Mouse (Mus musculus) small intestine, adult 2 months (tissue): Measurements from ENCODE around the gene Atp6v1e2. TPM values are rescaled to one million over a fixed set of nuclear protein-coding genes. Genes with fewer than 3 reads are reported as not detected.

ENCODE experiments used
- H3K27ac ChIP-seq: fragments of 200-500 bp; 2 replicates; pipeline ENCODE4 v1.5.1; 2012; ENCODE audit warnings: low read depth, low read length, control low read depth, inconsistent platforms; ENCODE audit not compliant: insufficient read depth
- H3K27me3 ChIP-seq: fragments of 200-500 bp; 2 replicates; pipeline ENCODE4 v1.6.1; 2012; ENCODE audit warnings: mild to moderate bottlenecking, moderate library complexity, low read length, inconsistent platforms; ENCODE audit not compliant: control insufficient read depth, insufficient read depth
- H3K36me3 ChIP-seq: fragments of 200-500 bp; 2 replicates; pipeline ENCODE4 v1.6.1; 2012; ENCODE audit warnings: mild to moderate bottlenecking, low read length, control low read depth, inconsistent platforms; ENCODE audit not compliant: control insufficient read depth, insufficient read depth
- H3K4me1 ChIP-seq: fragments of 200-500 bp; 2 replicates; pipeline ENCODE4 v1.6.1; 2012; ENCODE audit warnings: low read length, inconsistent platforms, mixed read lengths; ENCODE audit not compliant: control insufficient read depth, insufficient read depth, insufficient read length
- H3K4me3 ChIP-seq: fragments of 200-500 bp; 2 replicates; pipeline ENCODE4 v1.5.1; 2012; ENCODE audit warnings: low read depth, mild to moderate bottlenecking, control low read depth, inconsistent platforms, low read length, moderate library complexity
- CTCF ChIP-seq: fragments of 200-500 bp; IDR thresholded peaks from 2 replicates; pipeline ENCODE4 v1.5.1; 2012; ENCODE audit warnings: low read depth, mild to moderate bottlenecking, control low read depth, inconsistent platforms, low read length, moderate library complexity, mixed read lengths; ENCODE audit not compliant: insufficient replicate concordance, insufficient read length; ENCODE audit errors: extremely low read depth
- POLR2A ChIP-seq: fragments of 200-500 bp; IDR thresholded peaks from 2 replicates; pipeline ENCODE4 v1.6.1; 2012; ENCODE audit warnings: low read depth, mild to moderate bottlenecking, control low read depth, inconsistent platforms, low read length, moderate library complexity
- WGBS: fragments of 180-500 bp; shearing (Covaris S2); methylation state at CpG from one replicate; pipeline ENCODE4 v1.1.7; 2018; 5-methylcytosine and 5-hydroxymethylcytosine counted together
- polyA plus RNA-seq: library from polyadenylated mRNA; depleted of rRNA; stranded (reverse); fragments of >200 nt; gene quantifications from 2 replicates; pipeline ENCODE4 v1.2.3, GENCODE M21; 2012; rRNA removed

The Atp6v1e2 gene
- polyA plus RNA-seq, 1 experiment: not detected

DNA sequence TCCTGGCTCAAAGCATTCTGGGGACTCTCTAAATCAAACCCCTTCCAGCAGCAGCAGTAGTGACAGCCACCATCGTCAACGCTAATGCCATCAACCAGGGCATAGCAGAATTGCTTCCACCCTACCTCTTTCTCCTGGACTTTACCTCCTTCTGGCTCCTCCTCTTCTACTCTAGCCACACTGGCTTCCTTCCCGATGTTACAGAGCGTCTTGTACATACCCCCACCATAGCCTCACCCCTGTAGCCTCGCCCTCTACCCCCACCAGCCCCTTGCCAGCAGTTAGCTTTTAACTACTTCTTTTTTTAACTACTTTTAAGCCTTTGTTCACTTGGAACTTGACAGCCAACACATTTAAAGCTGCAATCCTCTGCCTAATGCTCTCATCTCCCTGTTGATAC is 47.9 kb downstream of the Atp6v1e2 start:
- Histone ChIP-seq H3K4me1 (no peaks in the 10 kb centered on the region), H3K27me3 (no peaks in the 10 kb centered on the region), H3K27ac (no peak overlapping the region), H3K4me3 (no peak overlapping the region), H3K36me3 (no peaks in the 10 kb centered on the region)
- 23% methylated on average over 5 of the region's 5 CpGs for WGBS
- TF ChIP-seq POLR2A (no peak), CTCF (no peak)

- no peaks in the 10 kb centered on the region for H3K27me3 ChIP-seq
- 95% methylated on average over 6 of the region's 6 CpGs for WGBS
- TF ChIP-seq CTCF: no peak
- no peak for TF ChIP-seq POLR2A
- no peaks in the 10 kb centered on the region for H3K36me3 ChIP-seq
- H3K4me3 ChIP-seq: no peak overlapping the region
- H3K27ac ChIP-seq: no peak overlapping the region
- H3K4me1 ChIP-seq: no peaks in the 10 kb centered on the region
These were observed 50.1 kb downstream of the Atp6v1e2 start for GRCm38 (mm10) chr17:86897486-86898165.

GRCm38 (mm10) chr17:86895191-86895590 is 52.5 kb downstream of the Atp6v1e2 start:
- Histone ChIP-seq H3K27ac (no peak overlapping the region), H3K36me3 (no peaks in the 10 kb centered on the region), H3K27me3 (no peaks in the 10 kb centered on the region), H3K4me3 (no peak overlapping the region), H3K4me1 (no peaks in the 10 kb centered on the region)
- TF ChIP-seq POLR2A (no peak), CTCF (no peak)
- 94% methylated on average over 4 of the region's 4 CpGs for WGBS

Other genes with a start within 250 kb of the Atp6v1e2 start
- gene Epas1, start 194.2 kb downstream of the Atp6v1e2 start, polyA plus RNA-seq: 40.7 and 52.0 TPM in 2 replicates
- gene Tmem247, start 30.5 kb downstream of the Atp6v1e2 start, polyA plus RNA-seq: not detected in 2 replicates
- gene Rhoq, start 15.2 kb upstream of the Atp6v1e2 start, polyA plus RNA-seq: 9.3 and 14.1 TPM in 2 replicates
- 1.2 and 2.3 TPM in 2 replicates for gene Pigf, start 77.5 kb upstream of the Atp6v1e2 start, polyA plus RNA-seq
- 1.4 and 4.4 TPM in 2 replicates for gene Cript, start 77.7 kb upstream of the Atp6v1e2 start, polyA plus RNA-seq
- gene Socs5, start 159.8 kb upstream of the Atp6v1e2 start, polyA plus RNA-seq: 1.0 and 1.8 TPM in 2 replicates